Mouse (Mus musculus): ENCODE measurements around the gene Gm2a. TPM values are rescaled to one million over a fixed set of nuclear protein-coding genes. Genes with fewer than 3 reads are reported as not detected.

Gm2a gene
- total RNA-seq, 2 experiments from 2014 or later, result 48.6 to 49.2 TPM

GRCm38 (mm10) chr11:55158785-55159359 is 61.0 kb downstream of the Gm2a start:
- peak; percentile 89 for DNase-seq (ENCODE audit: low spot score in 2 of 2)
- intact Hi-C loops (cut with DNase I), result loop anchor here (1.0 to 5.0 kb wide), 3 partner anchors 72 to 162 kb away; no protein-coding TSS in a partner anchor

Other genes starting within 250 kb of the Gm2a start
- 10 to 100 TPM; 19.5 to 25.9 TPM for gene Lyrm7, start 237.2 kb upstream of the Gm2a start, total RNA-seq (2021)
- gene Hint1, start 231.7 kb upstream of the Gm2a start, total RNA-seq (2021), result 100 to 1,000 TPM; 276 TPM
- gene Gpx3, start 195.7 kb upstream of the Gm2a start, total RNA-seq (2021), result 10 to 100 TPM in 1 of 2 experiments, 1 to 10 TPM in 1; 8.3 to 10.7 TPM
- 10 to 100 TPM; 32.4 to 35.0 TPM for gene Tnip1, start 135.2 kb upstream of the Gm2a start, total RNA-seq (2021)
- gene Anxa6, start 64.7 kb upstream of the Gm2a start, total RNA-seq (2021), result 10 to 100 TPM; 84.5 to 90.8 TPM
- gene Ccdc69, start 20.0 kb upstream of the Gm2a start, total RNA-seq (2021), result under 1 TPM; 0.27 to 0.55 TPM
- not detected for gene Slc36a3, start 53.6 kb downstream of the Gm2a start, total RNA-seq (2021)
- under 1 TPM; 0.26 to 0.42 TPM for gene Slc36a2, start 87.0 kb downstream of the Gm2a start, total RNA-seq (2021)
- gene Slc36a1, start 106.2 kb downstream of the Gm2a start, total RNA-seq (2021), result 10 to 100 TPM; 71.8 to 77.3 TPM
- 1 to 10 TPM in 1 of 2 experiments, under 1 TPM in 1; 0.51 to 1.3 TPM for gene Fat2, start 238.4 kb downstream of the Gm2a start, total RNA-seq (2021)